Mouse (Mus musculus) right cerebral cortex, postnatal 25 days (tissue): ENCODE data around the gene 1520401A03Rik.

Experiments
- DNase-seq: peaks from one replicate; pipeline ENCODE4 v3.0.0; 2022

The 1520401A03Rik gene

GRCm38 (mm10) chr17:23664556-23665021 lies 58.0 kb downstream of the 1520401A03Rik start:
- DNase-seq, result no peak

GRCm38 (mm10) chr17:23661526-23661925 lies 61.1 kb downstream of the 1520401A03Rik start:
- DNase-seq, result no peak

DNA sequence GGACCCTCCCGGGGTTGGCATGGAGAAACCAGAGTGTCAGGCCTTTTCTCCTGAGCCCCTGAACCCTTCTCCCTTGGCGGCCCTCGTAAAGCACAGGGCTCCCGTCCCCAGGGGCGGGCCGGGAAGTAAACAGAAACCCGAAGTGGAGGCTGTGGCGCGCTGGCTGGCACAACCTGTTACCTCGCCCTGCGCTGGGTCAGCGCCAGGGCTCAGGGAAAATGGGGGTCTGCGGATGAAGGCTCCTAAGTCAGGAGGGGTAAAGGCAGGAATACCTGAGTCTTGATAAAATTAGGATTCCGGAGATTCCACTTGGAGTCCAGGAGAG lies 61.7 kb downstream of the 1520401A03Rik start:
- no peak for DNase-seq

GRCm38 (mm10) chr17:23660117-23660875 lies 62.3 kb downstream of the 1520401A03Rik start, which contains the start of gene Bicdl2:
TSS of gene Bicdl2 (plus strand) at chr17:23660506.
- DNase-seq, result no peak

DNA sequence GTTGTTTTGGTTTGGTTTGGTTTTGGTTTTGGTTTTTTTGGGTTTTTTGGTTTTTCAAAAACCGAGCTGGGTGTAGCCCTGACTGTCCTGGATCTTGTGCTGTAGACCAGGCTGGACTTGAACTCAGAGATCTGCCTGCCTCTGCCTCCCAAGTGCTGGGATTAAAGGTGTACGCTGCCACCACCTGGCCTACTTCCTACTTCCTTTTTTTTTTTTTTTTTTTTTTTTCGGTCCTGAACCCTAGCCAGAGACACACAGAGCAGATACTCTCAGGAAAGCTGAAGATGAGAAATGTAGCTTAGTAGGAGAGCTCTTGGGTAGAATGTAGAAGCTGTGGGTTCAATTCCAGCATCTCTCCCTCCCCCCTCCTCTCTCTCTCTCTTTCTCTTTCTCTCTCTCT lies 64.1 kb downstream of the 1520401A03Rik start:
- DNase-seq, result no peak
